Comparison of ENCODE assay signal across 1 mouse cellular context in the genomic region with DNA sequence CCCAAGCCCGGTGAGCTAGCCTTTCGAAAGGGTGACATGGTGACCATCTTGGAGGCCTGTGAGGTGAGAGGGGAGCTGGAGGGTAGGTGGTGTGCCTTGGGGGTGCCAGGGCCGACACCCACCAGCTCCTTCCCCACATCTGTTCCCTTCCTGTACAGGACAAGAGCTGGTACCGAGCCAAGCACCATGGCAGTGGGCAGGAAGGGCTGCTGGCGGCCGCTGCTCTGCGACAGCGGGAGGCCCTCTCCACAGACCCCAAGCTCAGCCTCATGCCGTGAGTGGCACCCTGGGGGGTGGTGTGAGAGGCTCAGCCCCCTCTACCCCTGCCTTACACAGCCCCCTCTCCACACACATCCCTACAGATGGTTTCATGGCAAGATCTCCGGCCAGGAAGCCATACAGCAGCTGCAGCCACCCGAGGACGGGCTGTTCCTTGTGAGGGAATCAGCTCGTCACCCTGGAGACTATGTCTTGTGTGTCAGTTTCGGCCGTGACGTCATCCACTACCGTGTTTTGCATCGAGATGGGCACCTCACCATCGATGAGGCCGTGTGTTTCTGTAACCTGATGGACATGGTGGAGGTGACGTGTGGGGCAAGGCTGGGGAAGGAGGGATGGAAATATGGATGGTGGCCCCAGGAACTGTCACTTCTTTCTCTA.
TF ChIP-seq lines count a peak whose summit lies in the region.

No protein-coding gene starts in this region.

TF ChIP-seq in MEL, 35 proteins besides CTCF, POLR2A, EP300 and RAD21:
- TF ChIP-seq MAZ (IDR thresholded peaks at IDR 0.05; ENCODE audit: low read depth, low read length) = no peak
- 0 out of 2 replicates have a peak, but pooled peaks have one; percentile 21 for TF ChIP-seq POLR2AphosphoS5 (IDR thresholded peaks at IDR 0.05; ENCODE audit: borderline replicate concordance, low read depth, low read length)
